ENCODE assay signal across 9 mouse cellular contexts in genomic region chr11:71052554-71052953, GRCm38 (mm10). TPM values are rescaled to one million over a fixed set of nuclear protein-coding genes. Genes with fewer than 3 reads are reported as not detected.
DNase-seq lines count a peak whose midpoint lies in the region; ATAC-seq and TF ChIP-seq lines count a peak whose summit lies in the region.
"Had no signal": no experiment of that assay in that cellular context is flagged by ENCODE, and none has a peak within 500 bp of the region (broad histone marks: within the 10 kb centered on the region; RNA-seq: fewer than 3 reads in every experiment).

No protein-coding gene starts in this region.

- no peak overlapping the region for H3K4me2 ChIP-seq in forebrain, embryonic 13.5 days
- no peak overlapping the region for H3K4me2 ChIP-seq in forebrain, embryonic 11.5 days (ENCODE audit: low read depth, low read length, severe bottlenecking)

- H3K4me3 ChIP-seq in forebrain, embryonic 13.5 days, result no peak overlapping the region
- no peak overlapping the region for H3K4me3 ChIP-seq in forebrain, embryonic 11.5 days (ENCODE audit: low read depth, low read length)
- H3K4me3 ChIP-seq in left cerebral cortex, adult 2 months, result no peak overlapping the region

- no peak overlapping the region for H3K27ac ChIP-seq in forebrain, embryonic 13.5 days
- H3K27ac ChIP-seq in forebrain, embryonic 11.5 days (ENCODE audit: low read depth, low read length), result no peak overlapping the region
- H3K27ac ChIP-seq in left cerebral cortex, adult 2 months, result no peak overlapping the region

- TF ChIP-seq CTCF in left cerebral cortex, adult 2 months (IDR thresholded peaks at IDR 0.05), result peak; percentile 70

- H3K9ac ChIP-seq in forebrain, embryonic 13.5 days, result no peak overlapping the region
- no peak overlapping the region for H3K9ac ChIP-seq in forebrain, embryonic 11.5 days (ENCODE audit: low read length)

- H3K36me3 ChIP-seq in forebrain, embryonic 13.5 days (ENCODE audit: poor library complexity, severe bottlenecking), result no peaks in the 10 kb centered on the region
- no peaks in the 10 kb centered on the region for H3K36me3 ChIP-seq in forebrain, embryonic 11.5 days (ENCODE audit: control insufficient read depth, insufficient read depth, low read length)

- WGBS in forebrain, embryonic 13.5 days, result 3% methylated on average over 1 of the region's 1 CpGs
- 0% methylated on average over 1 of the region's 1 CpGs for WGBS in forebrain, embryonic 11.5 days

- 0 out of 2 replicates have a peak, but pooled peaks have one; percentile 43 for ATAC-seq in forebrain, embryonic 13.5 days
- no peak for ATAC-seq in forebrain, embryonic 11.5 days (replicated peaks; ENCODE audit: low FRiP score)
- ATAC-seq in megakaryocyte progenitor cell, adult 5-6 weeks (replicated peaks; ENCODE audit: poor library complexity), result peak; percentile 65

- H3K4me1 ChIP-seq in forebrain, embryonic 13.5 days, result no peaks in the 10 kb centered on the region
- H3K4me1 ChIP-seq in forebrain, embryonic 11.5 days (replicated peaks; ENCODE audit: control insufficient read depth, insufficient read depth, low read length), result no peaks in the 10 kb centered on the region

- intact Hi-C loops in left cerebral cortex, adult 2 months (cut with DNase I), result loop anchor here (5.0 kb wide), 2 partner anchors 50 to 70 kb away; partner anchors contain the start of genes C1qbp and Dhx33
- intact Hi-C loops in left cerebral cortex, postnatal 36 days (cut with DNase I), result loop anchor here (10.0 kb wide), 1 partner anchor 48 kb away; the partner anchor contains the start of gene Dhx33

- peaks cover 5% of the 10 kb centered on the region; the same call in 1 of the 2 replicates for H3K27me3 ChIP-seq in forebrain, embryonic 13.5 days
- H3K27me3 ChIP-seq in forebrain, embryonic 11.5 days (ENCODE audit: control insufficient read depth, insufficient read depth, low read length), result no peaks in the 10 kb centered on the region

- no peak for DNase-seq in forebrain, embryonic 11.5 days (ENCODE audit: low spot score)
- no peak for DNase-seq in left cerebral cortex, adult 2 months (ENCODE audit: extremely low spot score in 1 of 2, low spot score in 2 of 2)
- DNase-seq in left cerebral cortex, postnatal 36 days (ENCODE audit: low spot score in 2 of 2), result no peak
- DNase-seq in R1 (ENCODE audit: low read depth, low spot score), result peak; percentile 25
- DNase-seq in thymus, postnatal 4 days, result no peak
- no peak for DNase-seq in urinary bladder, postnatal 4 days (ENCODE audit: low spot score in 2 of 2)
- DNase-seq: thymus, postnatal 25 days had no signal

- H3K9me3 ChIP-seq in forebrain, embryonic 13.5 days (replicated peaks), result no peaks in the 10 kb centered on the region; the same call in 1 of the 2 replicates
- no peaks in the 10 kb centered on the region for H3K9me3 ChIP-seq in forebrain, embryonic 11.5 days (ENCODE audit: control insufficient read depth, low read length)

RNA-seq across cellular contexts. Expression of gene 6330403K07Rik, which starts 19.2 kb away (rescaled TPM):
- 425 and 437 TPM in 2 replicates for polyA plus RNA-seq in forebrain, embryonic 13.5 days (2015; fragmentation: Nextera tagmentation; extraction: Ambion mirVana)
- 95.4 and 106 TPM in 2 replicates for polyA plus RNA-seq in forebrain, embryonic 11.5 days (2014; fragmentation: Nextera tagmentation; extraction: Ambion mirVana)
- total RNA-seq in left cerebral cortex, adult 2 months (2021), result 100 to 1,000 TPM; 254 to 260 TPM
- 100 to 1,000 TPM; 217 to 253 TPM for total RNA-seq in left cerebral cortex, postnatal 36 days (2021)
- total RNA-seq in megakaryocyte progenitor cell, adult 5-6 weeks (2015), result not detected in 2 replicates
- total RNA-seq in megakaryocyte progenitor cell, adult 5-6 weeks (2017), result not detected in 2 replicates

RNA-seq across cellular contexts. Expression of gene Derl2, which starts 32.9 kb away (rescaled TPM):
- 36.9 and 37.8 TPM in 2 replicates for polyA plus RNA-seq in forebrain, embryonic 13.5 days (2015; fragmentation: Nextera tagmentation; extraction: Ambion mirVana)
- polyA plus RNA-seq in forebrain, embryonic 11.5 days (2014; fragmentation: Nextera tagmentation; extraction: Ambion mirVana), result 35.9 and 41.3 TPM in 2 replicates
- total RNA-seq in left cerebral cortex, adult 2 months (2021), result 10 to 100 TPM; 22.2 to 24.5 TPM
- 10 to 100 TPM; 19.8 to 25.5 TPM for total RNA-seq in left cerebral cortex, postnatal 36 days (2021)
- 30.7 and 33.0 TPM in 2 replicates for total RNA-seq in megakaryocyte progenitor cell, adult 5-6 weeks (2015)
- total RNA-seq in megakaryocyte progenitor cell, adult 5-6 weeks (2017), result 41.4 and 43.5 TPM in 2 replicates

RNA-seq across cellular contexts. Expression of gene Mis12, which starts 33.1 kb away (rescaled TPM):
- 51.3 and 53.5 TPM in 2 replicates for polyA plus RNA-seq in forebrain, embryonic 13.5 days (2015; fragmentation: Nextera tagmentation; extraction: Ambion mirVana)
- 62.7 and 63.1 TPM in 2 replicates for polyA plus RNA-seq in forebrain, embryonic 11.5 days (2014; fragmentation: Nextera tagmentation; extraction: Ambion mirVana)
- total RNA-seq in left cerebral cortex, adult 2 months (2021), result 10 to 100 TPM; 18.6 to 18.9 TPM
- 10 to 100 TPM; 14.9 to 16.5 TPM for total RNA-seq in left cerebral cortex, postnatal 36 days (2021)
- total RNA-seq in megakaryocyte progenitor cell, adult 5-6 weeks (2015), result 26.4 and 30.6 TPM in 2 replicates
- total RNA-seq in megakaryocyte progenitor cell, adult 5-6 weeks (2017), result 32.4 and 40.0 TPM in 2 replicates

RNA-seq across cellular contexts. Expression of gene Dhx33, which starts 48.3 kb away (rescaled TPM):
- polyA plus RNA-seq in forebrain, embryonic 13.5 days (2015; fragmentation: Nextera tagmentation; extraction: Ambion mirVana), result 11.9 and 14.8 TPM in 2 replicates
- polyA plus RNA-seq in forebrain, embryonic 11.5 days (2014; fragmentation: Nextera tagmentation; extraction: Ambion mirVana), result 25.5 and 27.6 TPM in 2 replicates
- 10 to 100 TPM; 27.6 to 34.1 TPM for total RNA-seq in left cerebral cortex, adult 2 months (2021)
- total RNA-seq in left cerebral cortex, postnatal 36 days (2021), result 10 to 100 TPM; 25.6 to 28.9 TPM
- total RNA-seq in megakaryocyte progenitor cell, adult 5-6 weeks (2015), result 19.3 and 23.5 TPM in 2 replicates
- 28.4 and 41.3 TPM in 2 replicates for total RNA-seq in megakaryocyte progenitor cell, adult 5-6 weeks (2017)

Comparison
In these comparisons a context has a peak if more than half of its experiments do, and no peak if none do; other contexts are left out.
1. RNA of gene 6330403K07Rik, which starts 19.2 kb away (total RNA-seq): 254 to 260 TPM in left cerebral cortex, adult 2 months and 217 to 253 TPM in left cerebral cortex, postnatal 36 days; not detected in megakaryocyte progenitor cell, adult 5-6 weeks; every median in the first group is over 100 times any median in the second.